Mouse (Mus musculus): ENCODE measurements around the gene Fabp7.

Gene Fabp7

DNA sequence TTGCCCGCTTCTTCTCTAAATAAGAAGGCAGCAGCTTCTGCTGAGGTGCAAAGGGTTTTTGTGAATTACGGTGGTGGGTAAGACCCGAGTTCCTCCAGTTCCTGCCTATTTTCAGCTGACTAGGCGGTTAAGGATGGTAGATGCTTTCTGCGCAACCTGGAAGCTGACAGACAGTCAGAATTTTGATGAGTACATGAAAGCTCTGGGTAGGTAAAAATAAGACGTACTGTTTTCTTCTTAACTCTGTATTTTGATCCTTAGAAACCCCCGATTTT lies at the start of gene Fabp7:
TSS of gene Fabp7 (plus strand) at position 6 of the 275 bp plus-strand sequence.
- no peak for DNase-seq

DNA sequence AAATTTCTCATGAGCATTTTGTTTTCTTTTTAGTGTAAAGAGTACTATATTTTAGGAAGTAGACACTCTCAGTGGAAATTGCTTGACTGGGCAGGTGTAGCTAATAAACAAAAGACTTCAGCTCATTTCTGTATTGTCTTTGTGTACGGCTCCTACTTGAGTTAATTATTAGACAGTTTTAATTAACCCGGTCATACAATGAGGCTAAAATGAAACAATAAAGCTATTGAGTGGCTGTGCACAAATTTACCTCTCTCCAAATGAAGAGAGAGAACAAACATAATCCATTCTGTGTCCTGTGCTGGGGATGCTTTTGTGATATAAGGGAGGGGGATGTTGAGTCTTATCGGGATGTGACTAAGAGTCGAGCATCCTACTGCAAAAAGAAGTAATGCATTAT lies 43.9 kb upstream of the Fabp7 start:
- DNase-seq = no peak

DNA sequence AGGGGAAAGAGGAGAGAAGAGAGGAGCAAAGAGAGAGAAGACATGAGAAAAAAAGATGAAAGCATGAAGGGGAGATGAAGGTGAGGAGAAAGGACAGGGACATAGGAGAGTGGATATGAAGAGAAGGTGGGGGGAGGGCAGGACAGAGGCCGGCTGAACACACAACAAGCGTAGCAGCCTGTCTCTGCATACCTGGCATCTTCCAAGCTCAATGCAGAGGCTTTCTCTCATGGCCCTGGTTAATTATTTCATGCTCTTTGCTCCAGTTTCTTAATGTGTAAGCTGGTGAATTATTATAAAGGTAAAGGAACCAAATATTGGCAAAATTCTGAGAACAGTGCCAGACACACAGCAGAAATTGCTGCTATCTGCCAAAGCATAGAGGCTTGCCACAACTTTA lies 43.3 kb upstream of the Fabp7 start:
- DNase-seq = peak; percentile 17

DNA sequence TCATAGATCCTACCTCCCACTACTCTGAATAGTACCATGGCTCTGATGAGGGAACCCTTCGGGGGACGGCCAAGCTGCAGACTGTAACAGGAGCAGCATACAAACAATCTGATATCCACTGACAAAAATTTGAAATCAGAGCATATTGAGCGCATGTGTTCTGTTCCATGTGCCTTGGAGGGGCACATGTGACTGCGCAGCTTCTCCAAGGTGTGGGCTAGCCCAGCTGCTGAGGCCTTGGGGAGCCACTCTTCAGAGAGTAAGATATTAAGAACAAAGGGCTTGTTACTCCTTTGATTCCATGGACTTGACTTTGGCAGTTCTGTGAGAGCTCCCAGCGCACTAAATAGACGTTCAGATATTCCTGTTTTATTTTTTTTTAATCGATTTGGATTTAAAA lies 41.6 kb upstream of the Fabp7 start:
- DNase-seq = no peak

DNA sequence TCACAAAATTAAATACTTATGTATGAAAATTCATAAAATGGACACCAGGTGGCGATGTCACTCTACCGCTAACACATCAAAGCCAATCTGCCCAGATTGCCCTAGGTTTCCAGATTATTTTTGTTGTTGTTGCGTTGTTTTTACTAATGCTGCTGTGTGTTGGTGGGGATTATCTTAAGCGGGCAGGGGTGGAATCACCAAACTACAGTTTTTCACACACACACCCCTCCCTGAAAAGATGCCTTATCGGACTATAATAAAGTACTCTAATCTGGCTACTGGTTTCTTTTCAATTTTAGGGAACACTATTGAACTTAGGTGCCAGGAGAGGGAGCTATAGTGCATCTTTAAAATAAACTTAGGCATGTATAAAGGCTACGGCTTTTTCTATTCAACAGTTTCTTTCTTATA lies 41.1 kb upstream of the Fabp7 start:
- DNase-seq = peak; percentile 67

DNA sequence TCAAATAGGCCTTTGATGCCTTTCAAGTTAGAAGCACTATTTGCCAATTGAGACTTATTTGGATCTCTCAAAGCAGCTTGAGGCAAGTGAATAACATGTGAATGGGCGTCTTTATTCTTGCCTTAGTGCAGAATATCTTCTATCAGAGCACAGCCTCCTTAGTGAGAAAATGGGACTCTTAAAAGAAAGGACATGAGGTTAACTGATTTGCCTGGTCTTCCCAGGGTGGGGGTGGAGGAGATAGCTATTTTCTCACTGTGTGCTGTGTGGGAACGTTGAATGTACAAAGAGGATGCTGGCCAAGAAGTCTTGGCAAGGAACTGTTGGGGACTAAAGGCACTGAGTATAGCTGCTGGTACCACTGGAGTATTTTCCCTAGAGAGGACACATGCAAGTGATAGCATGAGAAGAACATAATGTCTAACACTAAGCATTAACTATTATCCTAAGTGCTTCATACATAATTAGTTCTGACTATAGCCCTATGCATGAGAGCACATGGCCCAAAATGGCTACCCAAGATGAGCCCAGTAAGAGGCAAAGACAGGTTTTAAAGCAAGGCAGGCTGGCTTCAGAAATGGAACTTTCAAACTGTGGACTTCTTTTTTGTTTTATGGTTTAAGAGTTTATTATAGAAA lies 40.4 kb upstream of the Fabp7 start:
- DNase-seq = no peak

DNA sequence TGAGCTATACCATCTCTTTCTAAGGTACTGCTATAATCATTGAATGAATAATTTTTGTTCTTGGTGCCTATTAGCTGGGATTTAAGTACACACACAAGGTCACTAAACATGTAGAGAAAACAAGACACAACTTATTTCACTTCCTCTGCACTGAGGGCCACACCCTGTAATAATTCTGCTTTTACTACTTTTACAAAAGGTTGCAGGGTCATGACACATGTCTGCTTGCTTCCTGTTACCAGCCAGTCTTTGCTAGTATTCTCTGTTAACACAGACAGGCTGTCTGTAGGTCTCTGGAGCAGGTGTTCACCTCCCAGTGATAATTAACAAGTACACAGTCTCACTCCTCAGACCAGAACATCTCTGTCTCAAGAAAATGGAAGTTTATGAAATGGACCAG lies 39.2 kb upstream of the Fabp7 start:
- no peak for DNase-seq

DNA sequence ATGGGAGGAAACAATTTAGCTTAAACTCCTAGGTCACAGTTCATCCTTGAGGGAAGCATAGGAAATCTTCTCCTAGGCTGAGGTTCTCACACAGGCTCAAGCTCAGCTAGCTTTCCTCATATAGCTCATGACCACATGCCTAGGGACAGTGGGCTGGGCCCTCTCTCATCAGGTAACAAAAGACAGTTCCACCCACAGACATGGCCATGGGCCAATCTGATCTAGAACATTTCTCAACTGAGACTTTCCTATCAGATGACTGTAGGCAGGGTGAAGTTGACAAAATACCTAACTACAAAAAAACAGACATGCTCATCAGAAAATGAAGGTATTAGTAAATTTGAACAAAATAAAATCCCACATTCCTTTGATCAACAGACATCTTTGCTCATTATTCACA lies 37.6 kb upstream of the Fabp7 start:
- no peak for DNase-seq

DNA sequence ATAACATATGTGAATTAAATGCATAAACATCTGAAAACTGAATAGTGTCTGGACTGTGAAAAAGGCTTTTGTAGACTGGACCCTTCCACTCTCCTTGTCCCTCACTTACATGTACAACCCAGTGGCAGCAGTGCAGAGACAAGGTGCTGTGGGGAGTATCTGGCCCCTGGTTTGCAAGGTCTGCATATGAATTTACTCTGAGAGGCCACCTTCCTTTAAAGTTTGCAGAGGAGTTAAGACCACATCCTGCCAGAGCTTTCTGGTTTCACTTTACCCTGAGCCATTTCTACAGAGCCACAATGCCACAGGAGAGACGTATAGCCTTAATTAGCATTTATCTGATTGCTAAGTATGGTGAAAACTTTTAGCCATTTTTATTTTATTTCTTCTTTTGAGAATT lies 31.3 kb upstream of the Fabp7 start:
- DNase-seq = no peak

DNA sequence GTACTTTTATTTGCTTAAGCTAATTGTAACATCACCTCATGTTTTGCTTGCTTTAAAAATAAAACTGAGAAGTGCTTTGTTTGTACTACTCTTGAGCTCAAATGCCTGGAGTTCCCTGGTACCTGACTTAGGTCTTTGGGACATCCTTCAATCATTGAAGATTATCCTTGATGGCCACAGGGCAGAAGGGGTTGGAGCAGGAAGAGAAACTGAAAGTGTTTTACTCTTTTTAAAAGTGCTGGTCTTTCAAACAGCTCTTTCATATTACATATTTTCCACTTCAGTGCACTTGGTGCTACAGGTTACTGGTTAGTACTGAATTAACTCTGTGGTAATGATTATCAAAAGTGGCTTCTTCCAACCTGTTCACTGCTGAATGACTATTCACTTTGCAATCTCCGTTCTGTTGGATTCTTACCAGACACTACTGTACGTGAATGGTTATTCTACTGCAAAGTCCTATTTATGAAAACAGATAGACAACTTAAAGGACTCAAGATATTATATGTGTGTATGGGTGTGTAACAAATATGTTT lies 29.4 kb upstream of the Fabp7 start:
- DNase-seq = no peak

DNA sequence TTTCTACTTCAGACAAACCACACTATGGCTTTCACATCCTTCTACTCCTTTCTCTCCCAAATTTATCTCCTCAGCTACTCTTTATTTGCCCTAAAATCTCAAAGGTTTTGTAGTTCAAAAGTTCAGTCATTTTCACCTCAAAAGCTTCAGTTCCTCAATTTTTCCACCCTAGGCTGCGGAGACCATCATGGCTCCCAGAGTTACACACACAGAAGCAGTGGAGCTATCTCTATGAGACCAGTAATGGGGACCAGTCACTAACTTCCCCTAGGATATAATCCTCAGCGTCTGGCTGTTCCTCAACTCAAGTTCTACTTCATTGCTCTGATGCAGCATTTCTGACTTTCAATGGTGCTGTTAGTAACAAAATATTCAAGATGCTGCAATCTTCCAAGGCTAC lies 25.7 kb upstream of the Fabp7 start:
- no peak for DNase-seq

DNA sequence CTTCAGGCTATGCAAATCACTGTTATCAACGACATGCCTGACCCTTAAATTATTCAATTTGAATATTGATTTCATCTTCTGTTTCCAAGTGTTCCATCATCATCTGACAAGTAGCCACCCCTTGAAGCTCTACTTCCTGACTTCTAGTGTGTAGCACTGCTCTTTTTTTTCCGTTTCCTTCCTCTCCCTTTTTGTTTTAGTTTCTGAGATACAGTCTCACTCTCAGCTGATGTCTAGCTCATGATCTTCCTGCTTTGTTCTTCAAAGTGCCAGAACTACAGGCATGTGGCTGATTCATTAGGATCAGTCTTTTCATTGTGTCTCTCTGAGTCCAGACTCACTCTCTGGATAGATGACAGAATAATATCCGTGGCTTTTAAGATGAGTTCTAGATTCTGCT lies 24.0 kb upstream of the Fabp7 start:
- DNase-seq = no peak

DNA sequence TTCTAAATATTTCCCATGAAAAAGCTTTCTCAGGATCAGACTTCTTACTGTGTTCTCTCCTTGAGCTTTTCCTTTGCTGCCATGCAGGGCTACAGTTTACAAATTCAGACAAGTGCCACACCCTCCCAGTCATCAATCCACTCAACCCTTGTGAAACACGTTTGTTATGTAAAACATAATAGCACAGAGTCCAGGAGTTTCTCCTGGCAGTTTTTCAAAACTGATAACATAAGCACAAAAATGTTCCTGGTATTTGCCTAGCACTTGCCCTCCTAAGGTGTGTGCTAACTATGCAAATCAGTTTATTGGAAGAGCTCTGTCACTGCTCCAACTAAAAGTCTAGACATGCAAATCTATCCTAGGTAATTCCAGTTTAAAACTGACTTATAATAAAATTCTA lies 21.6 kb upstream of the Fabp7 start:
- no peak for DNase-seq

DNA sequence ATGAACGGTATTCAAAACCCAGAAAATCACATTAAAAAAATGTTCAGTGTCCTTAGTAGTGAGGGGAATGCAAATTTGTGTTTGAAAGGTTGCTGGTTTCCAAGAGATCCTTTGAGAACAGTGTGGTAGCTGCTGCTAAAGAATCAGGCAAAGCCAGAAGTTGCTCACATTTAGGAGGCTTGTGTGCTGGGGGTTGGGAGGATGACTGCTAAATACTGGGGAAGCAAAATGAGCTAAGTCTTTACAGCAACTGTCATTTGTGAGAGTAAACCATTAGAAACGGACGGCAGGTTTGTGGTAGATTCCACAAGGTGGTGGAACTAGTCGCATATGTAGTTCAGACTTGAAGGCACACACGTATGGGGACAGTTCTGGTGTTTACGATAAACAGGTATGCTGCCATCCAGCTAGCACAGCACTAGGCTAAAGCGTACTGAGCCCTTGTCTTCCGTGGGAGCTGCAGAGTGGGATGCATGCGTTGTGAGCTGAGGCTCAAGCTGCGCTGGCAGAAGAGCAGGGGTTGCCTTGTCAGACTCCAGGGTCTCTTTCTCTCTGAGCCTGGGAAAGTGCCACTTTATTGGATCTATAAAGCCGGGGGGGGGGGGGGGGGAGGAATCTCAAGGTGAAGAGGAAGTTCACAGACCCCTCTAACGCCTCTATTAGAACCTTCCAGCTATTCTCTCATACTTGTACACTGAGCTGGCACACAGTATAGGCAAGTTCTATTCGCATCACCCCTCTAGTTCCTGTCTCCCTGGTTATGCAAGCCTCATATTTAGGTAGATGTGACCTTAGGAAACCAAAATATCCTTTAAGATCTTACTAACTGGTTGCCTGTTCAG lies 1.2 kb upstream of the Fabp7 start:
- no peak for DNase-seq

DNA sequence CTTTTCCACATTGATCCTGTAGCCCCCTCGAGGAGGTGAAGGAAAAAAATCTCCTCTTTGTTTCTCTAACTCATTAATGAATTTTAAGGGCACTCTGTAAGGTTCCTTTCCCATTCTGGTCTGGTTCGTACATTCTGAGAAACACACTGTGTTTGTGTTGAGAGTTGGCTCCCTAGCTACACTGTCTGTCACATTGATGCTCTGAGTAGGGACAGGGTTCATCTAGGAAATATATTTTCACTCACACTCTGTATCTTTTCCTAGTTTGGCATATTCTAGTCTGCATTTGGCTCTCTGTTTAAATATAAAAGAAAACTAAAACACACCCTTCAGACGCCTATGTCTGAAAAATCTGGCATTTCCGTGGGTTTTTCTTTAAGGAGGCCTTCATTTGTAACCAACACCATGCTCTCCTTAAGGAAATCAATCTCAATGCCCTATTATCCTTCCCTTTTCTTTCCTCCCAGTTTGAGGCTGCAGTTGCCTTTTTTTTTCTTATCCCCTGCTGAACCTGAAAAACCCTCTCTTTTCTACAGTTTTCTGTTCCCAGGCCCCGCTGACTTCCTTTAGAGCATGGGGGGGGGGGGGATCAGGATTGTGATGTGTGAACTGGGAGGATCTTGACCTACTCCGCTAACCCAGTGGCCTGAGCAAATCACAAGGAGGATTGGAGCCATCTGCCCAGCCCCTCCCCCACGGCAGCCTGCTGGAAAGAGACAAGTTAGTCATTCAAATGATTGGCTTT lies 378 bp upstream of the Fabp7 start:
- peak; percentile 77 for DNase-seq

DNA sequence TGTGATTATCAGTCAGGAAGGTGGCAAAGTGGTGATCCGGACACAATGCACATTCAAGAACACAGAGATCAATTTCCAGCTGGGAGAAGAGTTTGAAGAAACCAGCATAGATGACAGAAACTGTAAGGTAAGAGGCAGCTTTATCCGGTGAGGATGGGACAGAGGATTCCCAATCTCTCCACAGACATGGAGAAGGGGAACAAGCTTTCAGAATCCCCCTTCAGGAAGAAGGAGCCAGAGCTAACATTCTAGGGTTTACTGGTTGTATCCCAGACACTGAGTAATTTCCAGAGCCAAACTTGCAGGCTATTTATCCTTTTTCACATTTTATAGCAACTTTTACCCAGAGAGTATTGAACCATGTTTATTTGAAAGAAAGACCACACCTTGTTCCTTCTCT lies 871 bp downstream of the Fabp7 start:
- DNase-seq = no peak

DNA sequence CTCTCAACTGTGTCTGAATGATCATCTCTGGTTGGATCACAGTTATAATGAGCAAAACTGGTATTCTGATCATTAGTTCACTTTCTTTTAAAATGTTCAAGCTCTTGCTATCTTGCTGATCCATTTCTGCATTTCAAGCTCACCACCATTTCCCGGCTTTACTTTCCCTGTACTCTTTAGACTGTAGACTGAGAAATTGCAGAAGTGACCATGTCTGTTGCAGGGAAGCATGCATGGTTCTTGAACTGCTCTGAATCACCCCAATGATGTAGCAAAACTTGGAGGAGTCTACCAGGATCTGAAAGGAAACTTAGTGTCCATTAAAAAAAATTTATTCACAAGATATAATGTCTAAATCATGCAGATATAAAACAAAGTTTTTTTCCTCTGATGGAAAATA lies 8.3 kb downstream of the Fabp7 start:
- no peak for DNase-seq

DNA sequence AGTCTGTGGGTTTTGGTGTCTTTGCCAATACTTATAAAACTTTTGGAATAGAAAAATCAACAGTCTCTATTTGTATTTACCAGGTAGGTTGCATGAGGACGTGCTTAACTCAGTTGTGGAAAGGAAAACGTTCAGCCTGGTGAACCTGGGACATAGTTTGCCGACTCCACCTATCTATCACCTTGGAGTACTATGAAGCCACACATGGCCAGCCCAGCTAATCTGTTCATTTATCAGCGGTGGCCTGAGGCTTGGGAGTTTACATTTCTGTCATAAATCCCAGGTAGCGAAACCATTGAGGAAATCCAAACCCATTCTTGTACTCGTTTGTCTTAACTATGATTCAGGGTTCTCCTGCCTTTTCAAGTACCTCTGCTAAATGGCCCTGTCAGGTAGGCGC lies 9.3 kb downstream of the Fabp7 start, which contains the start of gene Smpdl3a:
TSS of gene Smpdl3a (plus strand) at position 318 of the 400 bp plus-strand sequence.
- no peak for DNase-seq

DNA sequence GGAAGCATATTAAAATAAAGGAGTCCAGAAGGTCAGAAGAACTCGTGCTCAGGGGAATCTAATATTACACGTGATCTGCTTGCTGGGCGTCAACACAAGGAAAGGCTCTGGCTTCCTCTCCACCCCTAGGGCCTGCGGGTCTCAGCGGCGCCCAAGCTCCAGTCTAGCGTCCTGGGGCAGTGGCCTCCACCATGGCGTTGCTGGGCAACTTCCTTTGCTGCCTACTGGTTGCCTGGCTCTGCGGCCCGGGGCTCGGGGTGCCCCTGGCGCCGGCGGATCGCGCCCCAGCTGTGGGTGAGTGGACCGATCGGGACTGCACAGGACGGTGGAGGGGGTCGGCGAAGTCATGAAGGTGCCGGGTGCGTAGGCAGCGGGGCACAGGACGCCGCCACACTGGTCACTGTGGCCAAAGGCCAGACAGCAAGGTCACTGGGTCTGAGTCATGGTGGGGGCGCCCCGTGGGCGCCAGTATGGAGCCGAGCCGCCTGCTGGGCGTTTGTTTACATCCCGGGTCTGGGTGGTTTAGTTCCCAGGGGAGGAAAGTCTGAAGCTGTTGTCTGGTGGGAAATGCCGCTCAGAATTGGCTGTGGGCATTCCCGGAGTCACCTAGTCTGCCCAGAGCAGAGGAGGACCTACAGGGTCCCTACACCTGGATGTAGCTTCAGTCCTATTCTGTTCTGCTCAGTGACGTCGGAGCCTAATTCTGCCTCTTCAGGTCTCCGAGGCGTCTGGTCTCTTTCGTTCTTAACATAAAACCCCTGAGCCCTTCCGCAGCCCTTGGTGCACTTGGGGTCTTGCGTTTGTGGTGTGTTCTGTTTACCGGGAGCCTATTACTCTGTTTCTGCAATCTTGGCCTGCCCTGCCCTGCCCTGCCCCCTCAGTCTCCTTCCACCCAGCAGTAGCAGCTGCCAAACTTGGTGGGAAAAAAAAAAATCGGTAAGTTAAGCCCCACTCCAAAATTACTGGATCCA lies 10.1 kb downstream of the Fabp7 start:
- DNase-seq = peak; percentile 77

DNA sequence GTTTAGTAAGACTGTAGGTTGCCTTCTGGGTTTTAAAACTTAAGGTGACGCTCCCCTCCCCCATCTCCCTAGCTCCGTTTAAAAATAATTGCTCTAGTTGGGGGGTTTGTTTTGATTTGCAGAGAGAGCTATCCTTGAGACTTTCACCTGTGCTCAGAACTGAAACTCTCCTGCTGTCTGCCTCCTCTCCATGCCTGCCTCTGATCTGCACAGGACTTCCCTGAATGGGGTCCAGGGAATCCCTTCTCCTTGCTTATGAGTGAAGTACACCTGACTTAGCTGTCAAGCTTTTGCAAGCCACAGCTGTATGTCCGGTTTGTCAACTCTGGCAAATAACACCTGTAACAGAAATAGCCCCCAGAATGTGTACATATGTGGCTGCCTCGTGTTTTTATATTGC lies 10.9 kb downstream of the Fabp7 start:
- peak; percentile 57 for DNase-seq

DNA sequence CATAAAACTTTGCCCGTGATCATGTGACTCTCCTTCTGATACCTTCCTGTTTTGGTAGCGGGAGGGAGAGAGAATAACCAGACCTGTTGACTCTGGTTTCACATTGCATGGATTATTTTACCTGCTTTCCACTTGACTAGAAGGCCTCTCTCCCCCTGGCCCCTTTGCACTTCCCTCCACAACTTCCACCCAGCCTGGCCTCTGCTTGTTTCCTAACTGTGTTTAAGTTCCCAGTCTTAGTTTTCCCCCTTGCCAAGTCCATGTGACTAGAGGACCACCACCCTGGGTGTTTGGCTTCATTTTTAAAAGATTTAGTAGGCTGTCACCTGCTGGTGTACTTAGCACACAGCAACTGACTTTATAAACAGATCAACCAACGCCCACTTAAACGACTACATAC lies 11.4 kb downstream of the Fabp7 start:
- peak; percentile 69 for DNase-seq

DNA sequence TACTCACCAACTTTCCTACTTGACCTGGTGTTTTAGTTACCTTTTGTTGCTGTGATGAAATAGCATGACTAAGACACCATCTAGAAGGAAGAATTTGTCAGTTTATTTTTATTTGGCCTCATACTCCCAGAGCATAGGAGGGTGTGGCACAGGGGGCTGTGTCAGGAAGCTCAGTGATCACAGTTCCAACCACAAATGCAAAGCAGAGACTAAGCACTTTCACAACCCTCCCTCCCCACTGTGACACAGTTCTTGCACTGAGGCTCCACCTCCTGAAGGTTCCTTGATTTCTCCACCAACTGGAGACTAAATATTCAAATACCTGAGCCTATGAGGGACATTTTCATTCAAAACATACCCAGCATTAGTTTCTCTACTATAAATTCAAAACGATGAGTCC lies 14.8 kb downstream of the Fabp7 start:
- no peak for DNase-seq

DNA sequence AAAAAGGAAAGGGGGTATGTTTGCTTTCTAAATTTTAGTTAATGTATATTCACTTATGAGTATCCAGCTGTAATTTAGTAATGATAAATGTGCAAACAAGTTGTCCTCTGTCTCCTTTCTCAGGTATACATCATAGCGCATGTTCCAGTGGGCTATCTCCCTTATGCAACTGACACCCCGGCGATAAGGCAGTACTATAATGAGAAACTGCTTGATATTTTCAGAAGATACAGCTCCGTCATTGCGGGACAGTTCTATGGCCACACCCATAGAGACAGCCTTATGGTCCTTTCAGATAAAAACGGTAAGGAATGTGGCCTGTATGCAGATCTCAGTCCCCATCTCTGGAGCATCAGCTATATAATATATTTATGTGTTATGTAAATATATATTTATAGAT lies 23.1 kb downstream of the Fabp7 start:
- DNase-seq = no peak

Data from kidney, adult 18-20 months (tissue).